Mouse (Mus musculus): ENCODE data around the gene Dcps. TPM values are rescaled to one million over a fixed set of nuclear protein-coding genes. Genes with fewer than 3 reads are reported as not detected.
"Not testable (repeated sequence)": the region's sequence is repeated elsewhere in the genome, so short reads cannot be mapped to it uniquely, and the experiment has no call there.

Gene Dcps
- polyA plus RNA-seq, 1 experiment from 2014 or later, result 66.1 TPM

DNA sequence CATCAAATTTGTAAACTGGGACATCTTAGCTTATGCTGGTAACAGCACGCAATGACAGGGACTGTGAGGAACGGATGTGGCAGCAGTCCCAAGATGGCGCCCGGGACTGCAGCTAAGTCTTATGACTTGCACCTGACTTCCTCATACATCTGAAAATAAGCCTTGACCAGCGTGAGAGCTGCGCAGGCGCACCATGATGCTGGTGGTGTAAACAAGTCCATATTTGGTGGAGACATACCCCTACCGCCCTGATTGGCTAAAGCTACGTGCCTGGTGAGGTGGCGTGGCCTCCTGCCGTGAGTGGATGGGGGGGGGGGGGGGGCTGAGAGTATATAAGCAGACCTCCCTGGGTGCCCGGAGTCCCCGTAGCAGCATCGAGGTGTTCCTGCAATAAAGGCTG lies 28.6 kb downstream of the Dcps start:
- not testable (repeated sequence) for H3K27me3 ChIP-seq (ENCODE audit: control insufficient read depth, insufficient read depth, low read length); H3K4me2 ChIP-seq (ENCODE audit: low read depth, low read length); ATAC-seq (ENCODE audit: low read depth); H3K4me1 ChIP-seq (ENCODE audit: control insufficient read depth, insufficient read depth, low read length); H3K36me3 ChIP-seq (ENCODE audit: control insufficient read depth, insufficient read depth, low read length); H3K9ac ChIP-seq (replicated peaks; ENCODE audit: low read depth, low read length); H3K4me3 ChIP-seq (ENCODE audit: low read depth, low read length); H3K9me3 ChIP-seq (ENCODE audit: control insufficient read depth, low read length); H3K27ac ChIP-seq (ENCODE audit: low read depth, low read length)
- WGBS, result 95% methylated on average over 14 of the region's 14 CpGs

DNA sequence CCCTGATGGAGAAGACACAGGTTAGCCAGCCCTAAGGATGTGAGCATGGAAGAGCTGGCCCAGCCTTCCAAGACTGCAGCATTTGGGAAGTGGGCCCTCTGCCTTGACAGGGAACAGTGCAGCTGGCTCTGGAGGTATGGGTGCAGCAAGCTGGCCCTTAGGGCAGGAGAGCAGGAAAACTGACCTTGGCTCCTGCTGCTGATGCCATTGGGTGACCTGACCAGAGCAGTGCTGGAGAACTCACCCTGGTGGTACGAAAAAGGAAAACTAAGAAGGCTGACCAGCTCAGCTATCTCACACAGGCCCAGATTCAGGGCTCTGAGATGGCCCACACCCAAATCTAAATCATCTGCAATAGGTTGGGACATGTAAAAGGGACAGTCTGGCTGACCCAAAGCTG lies 30.0 kb downstream of the Dcps start:
- H3K4me2 ChIP-seq (ENCODE audit: low read depth, low read length), result no peak overlapping the region
- no peak overlapping the region for H3K27ac ChIP-seq (ENCODE audit: low read depth, low read length)
- H3K4me1 ChIP-seq (ENCODE audit: control insufficient read depth, insufficient read depth, low read length), result no peaks in the 10 kb centered on the region
- no peak for ATAC-seq (ENCODE audit: low read depth)
- no peaks in the 10 kb centered on the region for H3K9me3 ChIP-seq (ENCODE audit: control insufficient read depth, low read length)
- WGBS, result 92% methylated on average over 1 of the region's 1 CpGs
- H3K36me3 ChIP-seq (ENCODE audit: control insufficient read depth, insufficient read depth, low read length), result no peaks in the 10 kb centered on the region
- no peaks in the 10 kb centered on the region for H3K27me3 ChIP-seq (ENCODE audit: control insufficient read depth, insufficient read depth, low read length)
- no peak overlapping the region for H3K9ac ChIP-seq (replicated peaks; ENCODE audit: low read depth, low read length)
- no peak overlapping the region for H3K4me3 ChIP-seq (ENCODE audit: low read depth, low read length)

DNA sequence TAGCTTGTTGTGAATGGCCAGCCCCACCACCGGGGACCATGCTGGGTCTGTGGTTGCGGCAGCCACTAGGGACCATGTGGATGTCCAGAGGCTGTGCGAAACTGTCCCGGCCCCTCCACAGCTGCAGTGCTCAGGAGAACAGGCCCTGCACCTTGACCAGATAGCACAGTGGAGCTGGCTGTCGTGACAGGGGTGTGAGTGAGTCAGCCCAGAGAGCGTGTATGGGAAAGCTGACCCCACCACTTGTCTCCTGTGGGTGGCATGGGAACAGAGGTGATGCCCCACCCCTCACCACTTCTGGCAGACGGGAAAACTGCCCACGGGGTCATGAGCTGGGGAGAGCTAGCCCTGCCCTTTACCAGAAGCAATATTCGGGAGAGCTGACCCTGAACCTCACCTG lies 30.7 kb downstream of the Dcps start:
- Histone ChIP-seq H3K9me3 (ENCODE audit: control insufficient read depth, low read length) (no peaks in the 10 kb centered on the region), H3K9ac (replicated peaks; ENCODE audit: low read depth, low read length) (no peak overlapping the region), H3K27ac (ENCODE audit: low read depth, low read length) (no peak overlapping the region), H3K27me3 (ENCODE audit: control insufficient read depth, insufficient read depth, low read length) (no peaks in the 10 kb centered on the region), H3K4me1 (ENCODE audit: control insufficient read depth, insufficient read depth, low read length) (no peaks in the 10 kb centered on the region), H3K4me2 (ENCODE audit: low read depth, low read length) (no peak overlapping the region), H3K4me3 (ENCODE audit: low read depth, low read length) (no peak overlapping the region), H3K36me3 (ENCODE audit: control insufficient read depth, insufficient read depth, low read length) (no peaks in the 10 kb centered on the region)
- ATAC-seq (ENCODE audit: low read depth), result no peak
- 89% methylated on average over 9 of the region's 9 CpGs for WGBS

DNA sequence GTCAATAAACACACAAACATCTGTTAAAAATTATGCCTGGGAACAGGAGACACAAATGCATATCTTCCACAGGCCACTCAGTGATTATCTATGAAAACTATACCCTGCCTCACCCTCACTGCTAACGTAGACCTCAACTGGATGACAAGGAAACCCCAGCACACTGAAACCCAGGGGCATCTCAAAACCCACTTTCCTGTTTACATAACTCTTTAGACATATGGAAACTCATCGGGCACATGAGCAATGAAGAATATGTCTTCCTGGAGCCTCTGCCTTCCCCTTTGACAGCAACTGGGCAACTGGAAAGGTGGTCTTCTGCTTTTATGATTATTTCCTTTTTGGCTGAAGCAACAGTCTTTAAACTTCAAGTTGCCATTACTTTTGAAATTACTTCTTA lies 33.6 kb downstream of the Dcps start:
- Histone ChIP-seq H3K9me3 (ENCODE audit: control insufficient read depth, low read length) (no peaks in the 10 kb centered on the region), H3K4me1 (ENCODE audit: control insufficient read depth, insufficient read depth, low read length) (no peaks in the 10 kb centered on the region), H3K27ac (ENCODE audit: low read depth, low read length) (no peak overlapping the region), H3K4me3 (ENCODE audit: low read depth, low read length) (no peak overlapping the region), H3K4me2 (ENCODE audit: low read depth, low read length) (no peak overlapping the region), H3K36me3 (ENCODE audit: control insufficient read depth, insufficient read depth, low read length) (no peaks in the 10 kb centered on the region), H3K9ac (replicated peaks; ENCODE audit: low read depth, low read length) (no peak overlapping the region), H3K27me3 (ENCODE audit: control insufficient read depth, insufficient read depth, low read length) (no peaks in the 10 kb centered on the region)
- ATAC-seq (ENCODE audit: low read depth), result no peak
- WGBS, result 87% methylated on average over 2 of the region's 2 CpGs

DNA sequence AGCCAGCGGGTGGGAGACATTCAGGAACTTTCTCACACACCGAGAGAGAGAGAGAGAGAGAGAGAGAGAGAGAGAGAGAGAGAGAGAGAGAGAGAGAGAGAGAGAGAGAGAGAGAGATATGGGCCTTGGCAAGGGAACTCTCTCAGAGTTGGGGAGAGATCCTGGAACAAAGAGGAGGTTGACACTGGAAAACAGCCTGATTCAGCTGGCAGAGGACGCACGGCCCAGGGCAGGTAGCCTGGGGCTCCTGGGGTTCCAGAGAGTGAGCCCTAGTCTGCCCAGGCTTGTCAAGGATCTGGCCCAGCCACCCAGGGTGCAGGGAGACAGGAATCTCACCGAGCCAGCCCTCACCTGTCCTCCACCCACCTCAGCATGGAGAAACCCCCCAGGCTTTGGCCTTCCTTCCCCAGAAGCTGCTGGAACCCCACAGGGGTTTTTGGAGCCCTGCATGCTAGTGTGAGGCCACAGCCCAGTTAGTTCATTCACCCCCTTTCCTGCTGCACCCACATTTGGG lies 36.6 kb downstream of the Dcps start:
- Histone ChIP-seq H3K27me3 (ENCODE audit: control insufficient read depth, insufficient read depth, low read length) (no peaks in the 10 kb centered on the region), H3K9me3 (ENCODE audit: control insufficient read depth, low read length) (no peaks in the 10 kb centered on the region), H3K9ac (replicated peaks; ENCODE audit: low read depth, low read length) (no peak overlapping the region), H3K36me3 (ENCODE audit: control insufficient read depth, insufficient read depth, low read length) (no peaks in the 10 kb centered on the region), H3K27ac (ENCODE audit: low read depth, low read length) (no peak overlapping the region), H3K4me1 (ENCODE audit: control insufficient read depth, insufficient read depth, low read length) (no peaks in the 10 kb centered on the region), H3K4me2 (ENCODE audit: low read depth, low read length) (no peak overlapping the region), H3K4me3 (ENCODE audit: low read depth, low read length) (no peak overlapping the region)
- no peak for ATAC-seq (ENCODE audit: low read depth)
- WGBS, result 86% methylated on average over 5 of the region's 5 CpGs

DNA sequence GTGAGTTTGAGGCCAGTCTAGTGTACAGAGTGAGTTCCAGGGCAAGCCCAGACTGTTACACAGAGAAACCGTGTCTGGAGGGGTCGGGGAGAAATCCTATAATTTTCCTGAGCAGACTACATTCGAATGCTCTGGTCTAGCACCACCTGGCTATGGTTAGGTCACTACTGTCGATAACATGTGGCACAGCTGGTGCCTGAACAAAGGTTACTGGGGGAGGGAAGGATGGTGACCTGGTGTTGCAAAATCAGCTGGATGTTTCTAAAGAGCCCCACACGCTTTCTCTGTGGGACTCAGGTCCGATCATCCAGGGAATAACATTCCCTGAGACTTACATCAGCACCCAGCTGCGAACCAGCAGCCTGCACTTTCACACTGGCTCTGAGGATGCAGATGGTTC lies 37.8 kb downstream of the Dcps start:
- no peak overlapping the region for H3K4me3 ChIP-seq (ENCODE audit: low read depth, low read length)
- 76% methylated on average over 7 of the region's 7 CpGs for WGBS
- ATAC-seq (ENCODE audit: low read depth), result no peak
- H3K4me2 ChIP-seq (ENCODE audit: low read depth, low read length), result no peak overlapping the region
- H3K9me3 ChIP-seq (ENCODE audit: control insufficient read depth, low read length), result no peaks in the 10 kb centered on the region
- no peaks in the 10 kb centered on the region for H3K27me3 ChIP-seq (ENCODE audit: control insufficient read depth, insufficient read depth, low read length)
- H3K9ac ChIP-seq (replicated peaks; ENCODE audit: low read depth, low read length), result no peak overlapping the region
- H3K4me1 ChIP-seq (ENCODE audit: control insufficient read depth, insufficient read depth, low read length), result no peaks in the 10 kb centered on the region
- H3K36me3 ChIP-seq (ENCODE audit: control insufficient read depth, insufficient read depth, low read length), result no peaks in the 10 kb centered on the region
- H3K27ac ChIP-seq (ENCODE audit: low read depth, low read length), result no peak overlapping the region

DNA sequence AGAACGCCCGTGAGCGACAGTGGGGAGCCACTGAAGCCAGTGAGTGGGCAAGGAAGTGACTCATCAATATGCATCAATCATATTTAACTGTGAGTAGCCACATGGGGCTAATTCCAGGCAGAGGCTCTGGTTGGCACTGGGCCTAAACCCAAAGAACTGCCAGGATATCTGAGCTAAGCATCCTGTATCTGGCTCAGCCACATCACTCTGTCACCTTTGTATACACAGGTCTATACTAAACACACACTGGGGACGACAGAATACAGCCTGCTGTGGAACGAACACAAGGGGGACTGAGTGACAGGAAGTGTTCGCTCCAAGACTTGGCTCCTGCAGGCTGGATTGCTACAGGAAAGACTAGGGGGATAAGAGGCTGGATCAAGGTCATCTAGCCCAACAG lies 40.3 kb downstream of the Dcps start:
- Histone ChIP-seq H3K9ac (replicated peaks; ENCODE audit: low read depth, low read length) (no peak overlapping the region), H3K4me1 (ENCODE audit: control insufficient read depth, insufficient read depth, low read length) (no peaks in the 10 kb centered on the region), H3K36me3 (ENCODE audit: control insufficient read depth, insufficient read depth, low read length) (no peaks in the 10 kb centered on the region), H3K27me3 (ENCODE audit: control insufficient read depth, insufficient read depth, low read length) (no peaks in the 10 kb centered on the region), H3K9me3 (ENCODE audit: control insufficient read depth, low read length) (no peaks in the 10 kb centered on the region), H3K4me3 (ENCODE audit: low read depth, low read length) (no peak overlapping the region), H3K4me2 (ENCODE audit: low read depth, low read length) (no peak overlapping the region), H3K27ac (ENCODE audit: low read depth, low read length) (no peak overlapping the region)
- WGBS, result 55% methylated on average over 6 of the region's 6 CpGs
- ATAC-seq (ENCODE audit: low read depth), result peak; percentile 68; the same call in 1 of the 2 replicates

DNA sequence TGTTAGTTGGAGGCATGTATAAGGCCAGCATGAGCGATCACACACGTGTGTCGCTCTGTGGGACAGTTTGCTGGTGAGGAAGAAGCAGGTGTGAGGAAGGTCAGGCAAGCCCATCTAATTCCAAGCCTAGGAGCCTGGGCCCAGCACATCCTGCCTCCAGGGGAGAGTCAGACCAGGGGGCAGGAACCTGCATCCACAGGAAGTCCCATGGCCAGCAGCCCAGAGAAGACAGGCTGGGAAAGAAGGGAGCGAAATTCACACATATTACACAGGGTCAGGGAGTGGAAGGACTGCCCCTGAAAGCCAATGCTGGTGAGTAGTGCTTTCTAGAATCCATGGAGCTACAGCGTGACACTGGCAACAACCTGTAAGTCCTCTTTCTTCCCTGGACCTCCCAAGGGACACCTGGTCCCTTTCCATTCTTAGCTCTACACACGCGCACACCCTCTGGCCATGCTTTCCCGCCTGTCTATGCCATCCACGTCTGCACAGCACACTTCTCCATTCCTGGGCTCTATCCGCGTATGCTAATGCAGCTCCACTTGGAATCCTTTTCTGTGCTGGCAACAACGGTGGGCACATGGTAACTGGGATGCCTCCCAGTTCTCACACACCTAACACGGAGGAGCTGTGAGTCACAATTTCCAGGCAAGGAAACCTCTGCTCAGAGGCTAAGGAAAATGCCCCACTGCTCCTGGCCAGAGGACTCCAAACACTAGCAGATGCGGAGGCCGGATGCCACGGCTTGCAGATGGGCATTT lies 44.0 kb downstream of the Dcps start:
- Histone ChIP-seq H3K27ac (ENCODE audit: low read depth, low read length) (no peak overlapping the region), H3K4me3 (ENCODE audit: low read depth, low read length) (no peak overlapping the region), H3K9me3 (ENCODE audit: control insufficient read depth, low read length) (no peaks in the 10 kb centered on the region), H3K4me1 (ENCODE audit: control insufficient read depth, insufficient read depth, low read length) (no peaks in the 10 kb centered on the region), H3K9ac (replicated peaks; ENCODE audit: low read depth, low read length) (no peak overlapping the region), H3K36me3 (ENCODE audit: control insufficient read depth, insufficient read depth, low read length) (0 out of 2 replicates have a peak, but pooled peaks cover 3% of the 10 kb centered on the region), H3K27me3 (ENCODE audit: control insufficient read depth, insufficient read depth, low read length) (no peaks in the 10 kb centered on the region), H3K4me2 (ENCODE audit: low read depth, low read length) (no peak overlapping the region)
- 91% methylated on average over 16 of the region's 16 CpGs for WGBS
- ATAC-seq (ENCODE audit: low read depth), result no peak

DNA sequence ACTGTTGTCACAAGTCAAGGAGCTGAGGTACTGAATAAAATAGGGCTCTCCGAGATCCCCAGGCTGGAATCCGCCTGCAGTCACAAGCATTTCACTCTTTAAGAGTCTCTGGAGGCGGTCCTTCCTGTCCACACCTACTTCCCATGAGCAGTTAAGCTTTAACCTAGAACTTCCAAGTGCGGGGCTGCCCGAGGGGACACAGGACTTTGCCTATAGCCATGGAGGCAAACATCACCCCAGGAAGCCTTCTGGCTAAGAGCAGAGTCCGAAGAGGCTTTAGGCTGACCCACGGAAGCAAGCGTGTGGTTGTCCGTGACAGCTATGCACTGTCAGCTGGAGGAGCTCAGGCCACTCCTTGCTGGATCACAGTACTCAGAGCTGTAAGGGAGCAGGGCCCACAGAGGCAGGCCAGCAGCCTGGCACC lies 46.9 kb downstream of the Dcps start:
- Histone ChIP-seq H3K4me2 (ENCODE audit: low read depth, low read length) (no peak overlapping the region), H3K36me3 (ENCODE audit: control insufficient read depth, insufficient read depth, low read length) (0 out of 2 replicates have a peak, but pooled peaks cover 3% of the 10 kb centered on the region), H3K9ac (replicated peaks; ENCODE audit: low read depth, low read length) (no peak overlapping the region), H3K9me3 (ENCODE audit: control insufficient read depth, low read length) (no peaks in the 10 kb centered on the region), H3K27me3 (ENCODE audit: control insufficient read depth, insufficient read depth, low read length) (no peaks in the 10 kb centered on the region), H3K4me3 (ENCODE audit: low read depth, low read length) (no peak overlapping the region), H3K27ac (ENCODE audit: low read depth, low read length) (no peak overlapping the region), H3K4me1 (ENCODE audit: control insufficient read depth, insufficient read depth, low read length) (no peaks in the 10 kb centered on the region)
- 82% methylated on average over 9 of the region's 9 CpGs for WGBS
- ATAC-seq (ENCODE audit: low read depth), result no peak

Data from neural tube, embryonic 14.5 days (tissue).